Mouse (Mus musculus): ENCODE measurements at regions not wholly inside any gene's neighbourhood (a gene's known extent, or its start where the extent isn't known, plus 50 kb on each side); places are given as distances from the start of the nearest gene placed in this dataset.

DNA sequence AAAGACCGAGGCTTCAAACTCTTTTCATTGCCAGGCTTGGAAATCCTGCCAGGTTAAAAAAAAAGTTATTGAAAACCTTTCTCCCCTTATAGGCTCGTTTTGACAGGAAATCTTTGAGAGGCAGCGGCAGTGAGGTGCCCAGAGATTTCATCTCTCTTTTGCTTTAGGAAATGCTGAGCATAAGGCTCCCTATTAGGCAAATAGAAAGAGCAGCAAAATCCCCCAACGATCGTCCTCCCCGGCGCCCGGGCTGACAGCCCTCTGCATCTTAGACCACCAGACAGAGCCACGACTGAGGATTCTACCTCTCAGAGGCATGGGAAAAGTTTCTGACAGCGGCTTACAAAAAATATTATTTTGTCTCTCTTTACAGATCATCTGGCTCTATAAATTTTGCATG, 999.5 kb downstream of the Adgrl2 start:
- in situ Hi-C loops (cut with MboI, MseI), result no loop called here

DNA sequence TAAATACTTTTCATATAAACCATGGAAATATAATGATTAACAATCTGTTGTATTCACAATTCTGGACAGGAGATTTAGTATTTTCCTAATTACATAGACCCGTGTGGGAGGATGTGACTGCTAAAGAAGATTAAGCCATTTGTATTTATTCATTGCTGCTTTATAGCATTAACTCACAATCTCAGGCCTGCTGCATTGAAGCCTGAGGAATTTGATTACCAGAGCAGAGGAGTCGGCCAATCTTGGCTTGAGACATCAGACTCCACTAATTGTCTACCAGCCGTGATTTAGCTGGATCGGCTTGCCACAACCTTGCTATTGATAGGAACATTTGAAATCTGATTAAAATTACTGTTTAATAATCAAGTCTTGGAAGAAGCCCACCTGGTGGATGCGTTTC, 1007.5 kb downstream of the Adgrl2 start:
- in situ Hi-C loops (cut with MboI, MseI), result no loop called here

DNA sequence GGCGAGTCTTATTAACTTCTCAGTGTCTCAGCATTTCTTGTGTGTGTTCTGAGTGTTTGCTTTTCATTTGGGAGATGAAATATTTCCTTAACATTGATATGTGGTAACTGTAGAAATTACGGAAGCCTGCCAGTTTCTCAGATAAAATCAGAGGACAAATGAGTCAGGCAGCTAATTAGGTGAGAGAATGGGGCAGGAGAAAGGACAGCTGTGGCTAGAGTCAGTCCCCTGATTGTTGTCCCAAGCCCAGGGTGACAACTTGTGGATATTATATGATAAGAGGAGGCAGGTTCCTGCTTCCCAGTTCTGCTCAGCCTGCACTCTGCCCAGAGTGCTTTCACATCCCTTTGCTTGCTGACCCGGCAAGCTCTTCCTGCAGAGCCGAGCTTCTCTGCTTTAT, 1008.7 kb downstream of the Adgrl2 start:
- in situ Hi-C loops (cut with MboI, MseI), result no loop called here

DNA sequence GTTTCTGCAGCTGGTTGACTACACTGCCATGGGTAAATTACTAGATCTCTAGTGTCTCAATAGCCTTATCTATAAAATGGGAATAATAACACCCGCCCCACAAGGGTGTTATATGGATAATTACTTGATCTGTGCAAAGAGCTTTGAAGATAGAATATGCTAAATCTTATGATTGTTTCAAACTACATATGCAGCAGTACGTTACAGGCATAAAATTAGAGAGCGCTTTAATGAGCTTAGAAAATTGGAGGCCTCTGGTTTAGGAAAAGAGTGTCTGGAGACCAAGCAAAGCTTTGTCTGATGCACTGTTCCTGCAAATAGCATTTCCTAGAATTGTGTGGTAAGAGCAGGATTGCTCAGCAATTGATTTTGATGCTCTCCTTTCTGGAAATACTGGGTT, 1013.8 kb downstream of the Adgrl2 start:
- in situ Hi-C loops (cut with MboI, MseI), result no loop called here

DNA sequence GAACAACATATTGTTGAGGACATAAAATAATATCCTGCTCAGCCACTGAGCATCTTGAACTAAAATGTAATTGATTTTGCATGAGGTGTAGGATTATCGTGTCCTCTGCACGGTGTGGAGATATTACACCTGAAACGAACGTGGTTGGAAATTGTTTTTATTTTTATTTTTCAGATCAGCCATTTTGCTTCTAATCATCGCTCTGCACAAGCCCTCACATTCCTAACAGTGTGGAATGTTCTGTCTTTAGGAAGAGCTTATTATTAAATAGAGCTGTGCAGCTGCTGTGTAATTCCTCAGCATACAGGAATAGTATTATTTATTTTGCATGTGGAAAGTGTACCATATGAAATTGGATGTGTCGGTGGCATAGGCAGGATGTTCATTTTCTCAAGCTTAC, 1014.3 kb downstream of the Adgrl2 start:
- in situ Hi-C loops (cut with MboI, MseI), result no loop called here

DNA sequence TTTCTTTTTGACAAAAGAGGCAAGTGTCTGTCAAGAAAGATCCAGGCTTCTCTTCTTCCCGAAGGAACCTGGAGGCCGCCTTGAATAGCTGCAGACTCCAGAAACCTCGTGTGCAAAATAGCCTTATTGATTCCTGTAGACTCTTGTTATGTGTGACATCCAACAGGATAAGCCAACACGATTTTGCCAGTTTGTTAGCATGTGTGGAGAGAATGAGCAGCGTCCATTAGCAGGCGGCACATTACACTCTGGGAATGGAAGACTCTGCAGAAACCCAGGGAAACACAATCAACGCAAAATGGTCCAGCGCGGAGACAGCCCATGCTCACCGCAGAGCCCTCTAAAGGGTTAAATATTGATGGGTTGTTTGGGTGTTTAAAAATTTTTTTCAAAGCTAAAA, 1014.9 kb downstream of the Adgrl2 start:
- in situ Hi-C loops (cut with MboI, MseI), result no loop called here

DNA sequence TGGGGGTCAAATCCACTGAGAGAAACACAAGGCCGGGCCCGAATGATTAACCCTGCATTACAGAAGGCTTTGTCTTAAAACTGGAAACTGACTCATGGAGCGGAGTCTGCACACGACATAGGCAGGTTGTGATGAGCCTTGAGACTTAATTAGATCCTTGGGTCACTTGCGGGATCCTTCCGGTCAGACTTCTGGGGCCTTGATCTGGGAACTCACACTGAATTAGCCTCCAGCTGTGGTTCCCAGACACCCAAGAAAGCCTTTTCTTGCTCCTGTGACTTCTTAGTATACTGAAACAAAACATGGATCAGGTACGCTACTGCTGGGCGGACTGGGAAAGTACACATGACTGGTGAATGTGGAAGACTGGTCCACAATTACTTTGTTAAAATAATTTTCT, 1015.8 kb downstream of the Adgrl2 start:
- in situ Hi-C loops (cut with MboI, MseI), result no loop called here

DNA sequence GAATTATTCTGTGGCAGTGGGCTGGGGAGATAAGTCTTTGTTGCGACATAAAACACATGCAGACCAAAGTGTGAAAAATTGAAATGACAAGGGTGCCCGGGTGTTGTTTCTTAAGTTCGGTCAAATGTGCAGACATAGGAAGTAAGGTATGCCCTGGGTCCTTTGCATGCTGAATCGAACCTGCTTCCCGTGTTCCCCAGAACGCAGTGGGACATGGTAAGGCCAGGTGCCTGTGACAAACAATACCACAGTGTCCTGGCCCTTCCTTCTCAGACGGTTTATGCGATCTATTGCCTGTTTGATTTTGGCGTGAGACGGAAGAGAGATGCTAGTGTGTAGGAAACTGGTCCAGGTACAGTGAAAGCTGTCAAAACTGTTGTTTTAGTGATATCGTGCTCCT, 1022.1 kb downstream of the Adgrl2 start:
- in situ Hi-C loops (cut with MboI, MseI), result no loop called here

DNA sequence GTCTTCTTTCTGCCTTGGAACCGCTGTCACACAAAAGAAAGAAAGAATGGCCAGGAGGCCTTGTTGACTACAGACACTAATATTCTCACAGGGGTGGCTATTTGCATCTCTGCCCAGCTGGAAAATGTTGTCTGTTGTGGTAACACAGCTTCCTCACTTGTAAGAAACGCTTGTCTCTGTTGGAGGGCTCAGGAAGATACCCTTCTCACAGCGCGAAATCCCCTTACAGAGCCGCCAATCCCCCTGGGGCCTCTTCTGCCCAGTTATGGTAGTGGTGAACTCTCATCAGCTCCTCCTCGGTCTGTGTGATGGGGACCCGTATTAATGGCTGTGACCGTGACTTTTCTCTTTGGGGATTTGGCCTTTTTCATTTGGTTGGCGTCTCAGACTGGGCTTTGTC, 1022.5 kb downstream of the Adgrl2 start:
- in situ Hi-C loops (cut with MboI, MseI), result no loop called here

DNA sequence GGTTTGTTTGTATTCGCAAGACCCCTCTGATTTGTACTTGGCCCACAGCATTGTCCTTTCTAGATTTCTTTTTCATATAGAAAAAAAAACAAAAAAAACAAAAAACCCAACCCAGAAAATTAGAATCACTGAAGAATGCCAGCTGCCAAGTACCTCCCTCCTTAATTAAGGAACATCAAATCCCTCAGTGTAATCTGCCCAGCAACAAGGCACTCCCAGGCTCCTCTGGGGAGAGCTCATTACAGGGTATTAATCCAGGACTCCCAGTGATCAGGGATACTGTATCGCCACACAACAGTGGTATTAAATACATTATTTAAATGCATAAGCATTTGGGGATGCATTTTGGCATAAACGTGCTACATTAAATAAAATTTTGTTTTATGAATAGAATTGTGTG, 1023.1 kb downstream of the Adgrl2 start:
- in situ Hi-C loops (cut with MboI, MseI), result no loop called here

DNA sequence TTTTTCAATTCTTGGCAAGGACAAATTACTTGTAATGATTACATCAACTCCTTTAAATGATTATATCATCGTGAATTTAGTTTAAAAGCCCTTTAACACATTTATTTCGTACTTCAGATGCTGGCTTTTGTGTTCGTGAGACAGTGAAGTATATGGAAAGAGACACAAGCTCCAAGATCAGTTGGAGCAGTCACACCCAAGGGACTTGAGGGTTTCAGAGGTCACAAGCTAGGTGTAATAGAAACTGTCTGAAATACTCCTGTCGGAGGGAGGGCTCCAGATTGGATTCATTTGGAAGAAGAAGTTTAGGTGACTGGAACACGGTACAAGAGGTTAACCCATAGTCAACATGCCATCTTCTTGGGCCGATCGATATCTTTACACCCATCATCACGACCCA, 1023.5 kb downstream of the Adgrl2 start:
- in situ Hi-C loops (cut with MboI, MseI), result no loop called here

DNA sequence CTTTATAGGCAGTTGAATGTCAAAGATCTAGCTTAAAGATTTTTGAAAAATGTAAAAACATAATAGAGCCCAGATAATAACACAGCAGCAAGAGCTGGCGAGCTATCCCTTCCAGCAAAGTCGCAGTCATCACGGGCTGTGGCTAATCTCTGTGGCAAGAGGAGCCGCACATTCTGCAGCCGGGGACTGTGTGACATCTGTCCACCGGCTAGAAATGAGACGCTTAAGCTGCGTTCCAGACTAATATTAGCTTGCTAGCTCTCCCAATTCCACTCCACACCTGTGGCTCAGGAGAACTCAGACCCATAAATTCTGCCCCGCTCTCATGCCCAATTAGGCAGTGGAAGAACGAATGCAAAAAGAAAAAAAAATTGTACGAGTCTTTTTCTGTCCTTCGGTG, 1024.0 kb downstream of the Adgrl2 start:
- in situ Hi-C loops (cut with MboI, MseI), result no loop called here

DNA sequence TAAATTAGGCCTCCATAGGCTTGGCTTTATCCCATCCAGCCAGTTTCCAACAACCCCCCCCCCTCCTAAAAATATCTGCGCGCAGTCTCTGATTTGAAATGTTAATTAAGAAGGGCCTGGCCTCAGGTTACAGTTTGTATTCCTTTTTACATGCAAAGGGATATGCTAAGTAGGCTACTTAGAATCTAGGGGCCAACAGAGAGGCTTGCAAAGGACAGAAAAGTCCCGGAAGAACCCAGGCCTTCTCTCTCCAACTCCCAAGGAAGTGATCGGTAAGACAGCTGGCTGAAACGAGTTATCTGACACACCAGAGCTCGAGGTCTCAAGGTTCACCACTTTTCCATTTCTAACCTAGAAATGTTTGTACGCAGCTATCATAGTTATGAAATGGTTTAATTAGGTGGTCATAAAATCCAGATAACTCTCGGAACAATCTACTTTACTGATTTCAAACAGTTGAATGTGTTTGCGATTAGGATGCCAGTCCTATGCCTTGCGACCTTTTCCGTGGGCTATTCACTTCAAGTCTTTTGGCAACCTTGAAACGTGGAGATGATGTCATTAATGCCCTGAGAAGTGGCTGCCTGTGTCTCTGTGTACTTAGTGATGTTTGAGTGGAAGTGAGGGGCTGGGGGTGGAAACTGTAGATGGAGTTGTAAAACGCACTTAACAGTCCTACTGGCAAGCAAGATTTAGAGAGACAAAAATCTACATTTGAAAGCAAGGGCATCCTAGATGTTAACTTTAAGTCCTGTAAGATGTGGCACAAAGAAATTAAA, 1026.5 kb downstream of the Adgrl2 start:
- in situ Hi-C loops (cut with MboI, MseI), result no loop called here

DNA sequence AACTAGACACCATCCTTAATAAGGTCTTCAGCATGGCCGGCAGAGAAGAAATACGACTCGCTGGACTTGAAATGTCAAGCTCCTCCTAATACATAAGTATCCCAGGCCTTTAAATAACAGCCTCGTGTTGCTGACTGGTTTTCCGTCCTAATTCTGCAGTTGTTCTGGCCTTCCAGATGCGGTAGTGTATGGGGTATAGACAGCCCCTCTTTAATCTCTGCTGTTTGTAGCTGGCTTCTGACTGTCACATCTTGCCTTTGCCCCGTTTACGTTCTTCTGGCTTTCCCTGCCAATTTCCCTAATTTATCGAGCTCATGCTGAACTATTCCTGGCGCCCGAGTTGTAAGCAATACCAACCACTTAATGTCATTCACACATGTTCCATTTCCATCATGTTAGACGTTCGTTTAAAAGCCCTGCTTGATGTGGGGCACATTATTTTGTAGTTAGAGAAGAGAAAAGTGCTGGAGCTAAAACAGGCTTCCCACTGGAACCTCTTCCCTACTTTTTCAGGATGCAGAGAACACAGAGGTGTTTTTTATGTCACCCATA, 1042.2 kb downstream of the Adgrl2 start:
- in situ Hi-C loops (cut with MboI, MseI), result no loop called here

DNA sequence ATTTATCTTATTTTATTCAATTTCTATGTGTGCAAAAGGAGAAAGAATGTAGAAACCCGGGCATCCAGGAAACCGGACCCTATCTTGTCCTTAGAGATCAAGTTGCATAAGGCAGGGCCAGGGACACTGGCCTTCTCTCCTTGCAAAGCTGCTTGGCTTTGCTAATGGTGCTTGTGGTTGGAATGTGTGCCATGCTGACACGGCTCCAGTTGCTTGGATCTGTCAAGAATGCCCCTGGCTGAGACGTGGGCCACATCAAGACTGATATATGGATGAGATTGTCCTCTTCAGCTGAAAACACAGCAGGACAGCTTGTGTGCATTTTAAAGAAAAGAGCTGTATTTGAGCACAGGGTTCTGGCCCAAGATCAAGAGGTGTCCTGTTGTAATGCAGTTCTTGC, 1047.0 kb downstream of the Adgrl2 start:
- in situ Hi-C loops (cut with MboI, MseI), result no loop called here

DNA sequence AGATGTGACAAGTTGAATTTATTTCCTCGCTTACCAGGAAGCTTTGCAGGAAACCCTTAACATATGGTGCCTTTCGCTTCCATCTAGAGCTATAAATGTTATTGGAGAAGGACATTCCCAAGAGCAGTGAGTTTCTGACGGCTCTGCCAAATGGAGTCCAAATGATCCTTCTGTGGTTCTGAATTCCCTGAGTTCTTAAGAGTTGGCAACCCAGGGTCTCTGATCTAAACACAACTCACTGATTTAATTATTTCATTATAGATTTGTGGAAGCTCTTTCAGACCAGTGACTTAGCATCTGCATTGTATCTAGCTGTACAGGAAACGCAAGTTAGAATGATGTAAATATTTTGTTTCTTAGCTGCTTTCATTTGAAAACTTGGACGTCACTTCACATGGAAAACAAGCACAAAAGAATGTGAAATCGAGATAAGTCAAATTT, 1059.5 kb downstream of the Adgrl2 start:
- in situ Hi-C loops (cut with MboI, MseI), result no loop called here

DNA sequence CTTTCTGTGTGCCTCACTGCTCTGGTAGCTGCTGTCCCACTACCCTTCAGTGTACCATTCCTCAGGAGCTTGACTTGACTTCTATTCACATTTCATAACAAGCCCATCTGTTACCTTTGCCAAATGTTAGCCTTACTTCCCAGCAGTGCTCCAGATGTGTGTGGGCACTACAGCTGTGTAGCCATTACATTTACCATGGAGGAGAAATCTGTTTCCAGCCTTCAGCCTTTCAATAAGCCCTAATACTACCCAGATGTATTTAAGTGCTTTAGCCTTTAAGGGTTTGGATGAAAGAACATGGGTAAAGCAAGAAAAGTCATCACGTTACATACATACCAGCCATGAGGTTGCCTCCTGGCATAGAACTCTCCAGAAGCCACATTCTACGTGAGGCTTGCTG, 1068.0 kb downstream of the Ttll7 start:
- in situ Hi-C loops (cut with MboI, MseI), result no loop called here

DNA sequence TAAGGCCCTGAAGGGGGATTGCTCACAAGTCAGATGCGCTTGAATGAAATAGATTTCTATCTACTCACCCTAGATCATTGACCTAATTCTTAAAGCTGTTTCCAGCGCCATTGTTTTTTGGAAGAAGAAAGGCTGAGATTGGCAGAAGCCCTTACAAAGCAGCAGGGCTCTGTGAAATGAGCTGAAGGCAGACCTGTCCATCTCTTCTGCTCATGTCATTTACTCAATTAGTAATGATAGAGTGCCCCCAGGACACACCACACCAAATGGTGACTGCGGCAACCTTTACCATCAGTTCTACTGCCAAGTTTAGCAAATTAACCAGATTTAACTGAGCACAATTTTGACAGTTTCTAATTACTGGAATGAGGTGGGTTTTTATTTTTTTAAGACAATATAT, 1067.5 kb downstream of the Ttll7 start:
- in situ Hi-C loops (cut with MboI, MseI), result no loop called here

DNA sequence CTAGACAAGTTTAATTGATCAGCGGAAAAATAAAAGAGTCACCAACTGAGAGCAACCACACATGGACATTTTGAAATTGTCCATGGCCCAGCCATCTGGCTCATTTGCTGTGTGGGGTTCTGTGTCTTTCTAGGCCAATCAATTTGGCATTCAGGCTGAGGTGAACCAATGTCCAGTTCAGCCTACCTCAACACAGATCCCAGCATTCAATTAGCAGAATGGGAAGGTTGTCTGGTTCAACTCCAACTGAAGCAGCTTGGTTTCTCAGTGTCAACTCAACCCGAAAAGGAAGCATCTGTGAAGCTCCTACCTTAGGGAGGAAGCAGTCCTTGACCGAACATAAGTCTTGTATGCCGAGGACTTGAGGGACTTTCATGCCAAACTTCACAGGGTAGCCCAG, 1067.0 kb downstream of the Ttll7 start:
- in situ Hi-C loops (cut with MboI, MseI), result no loop called here

DNA sequence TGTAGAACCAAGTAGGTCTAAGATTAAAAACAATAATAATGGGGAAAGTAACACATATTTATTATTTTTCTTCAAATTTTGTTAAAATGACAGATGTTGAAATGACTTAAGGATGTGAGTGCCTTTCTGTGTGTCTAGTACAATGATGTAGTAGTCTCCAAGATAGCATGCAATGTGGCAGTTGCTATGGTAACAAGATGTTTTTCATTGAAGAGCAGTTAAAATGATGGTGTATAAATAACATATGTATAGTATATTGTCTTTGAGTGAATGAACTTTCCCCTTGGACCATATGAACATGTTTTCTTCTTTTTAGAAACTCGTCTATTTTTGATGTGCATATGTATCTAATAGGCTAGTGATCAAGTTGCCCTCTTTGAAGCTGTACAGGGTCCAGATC, 1044.6 kb downstream of the Ttll7 start:
- in situ Hi-C loops (cut with MboI, MseI), result no loop called here

DNA sequence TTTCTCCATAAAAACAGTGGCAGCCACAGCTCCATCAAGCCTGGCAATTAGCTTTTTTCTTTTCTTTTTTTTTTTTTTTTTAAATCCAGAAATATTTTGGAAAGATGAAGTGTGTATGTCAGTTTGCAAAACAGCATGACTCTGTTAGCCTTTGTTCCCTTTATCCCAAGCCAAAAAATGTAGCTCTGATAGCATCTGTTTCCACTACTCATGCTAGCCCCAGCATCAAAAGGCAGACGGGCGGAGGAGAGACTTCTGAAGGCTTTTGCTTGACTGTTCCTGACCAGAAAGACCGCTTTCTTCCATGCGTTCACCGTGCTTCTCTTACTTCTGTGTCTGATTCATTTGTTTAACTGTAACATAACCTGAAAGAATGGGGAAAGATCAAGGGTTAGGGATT, 1039.5 kb downstream of the Ttll7 start:
- in situ Hi-C loops (cut with MboI, MseI), result no loop called here

DNA sequence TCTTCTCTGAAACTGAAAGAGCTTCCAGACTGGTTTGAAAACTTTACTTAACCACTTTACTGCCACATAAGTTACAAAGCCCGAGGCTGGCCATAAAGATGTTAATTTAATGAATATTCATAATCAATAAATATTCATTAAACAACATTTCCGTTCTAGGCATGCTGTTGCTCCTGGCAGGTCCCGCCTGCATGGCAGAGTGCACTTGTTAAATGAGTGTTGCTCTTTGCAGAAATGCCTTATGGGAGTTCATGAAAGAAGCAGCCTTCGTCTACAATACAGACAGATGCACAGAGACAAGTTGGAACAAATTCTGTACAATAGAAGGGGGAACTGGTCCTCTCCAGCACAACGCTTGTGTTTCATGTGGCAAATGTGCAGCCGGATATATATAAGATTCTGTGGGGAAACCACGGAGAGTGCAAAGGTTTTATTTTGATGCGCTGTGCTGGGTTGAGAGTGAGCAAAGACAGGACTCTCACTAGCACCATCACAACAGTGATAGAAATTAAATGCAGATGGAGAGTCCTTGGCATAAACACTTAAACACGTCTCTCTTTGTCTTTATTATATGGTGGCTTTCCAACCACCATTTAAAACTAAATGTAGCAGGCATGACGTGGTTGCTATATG, 1034.2 kb downstream of the Ttll7 start:
- in situ Hi-C loops (cut with MboI, MseI), result no loop called here

DNA sequence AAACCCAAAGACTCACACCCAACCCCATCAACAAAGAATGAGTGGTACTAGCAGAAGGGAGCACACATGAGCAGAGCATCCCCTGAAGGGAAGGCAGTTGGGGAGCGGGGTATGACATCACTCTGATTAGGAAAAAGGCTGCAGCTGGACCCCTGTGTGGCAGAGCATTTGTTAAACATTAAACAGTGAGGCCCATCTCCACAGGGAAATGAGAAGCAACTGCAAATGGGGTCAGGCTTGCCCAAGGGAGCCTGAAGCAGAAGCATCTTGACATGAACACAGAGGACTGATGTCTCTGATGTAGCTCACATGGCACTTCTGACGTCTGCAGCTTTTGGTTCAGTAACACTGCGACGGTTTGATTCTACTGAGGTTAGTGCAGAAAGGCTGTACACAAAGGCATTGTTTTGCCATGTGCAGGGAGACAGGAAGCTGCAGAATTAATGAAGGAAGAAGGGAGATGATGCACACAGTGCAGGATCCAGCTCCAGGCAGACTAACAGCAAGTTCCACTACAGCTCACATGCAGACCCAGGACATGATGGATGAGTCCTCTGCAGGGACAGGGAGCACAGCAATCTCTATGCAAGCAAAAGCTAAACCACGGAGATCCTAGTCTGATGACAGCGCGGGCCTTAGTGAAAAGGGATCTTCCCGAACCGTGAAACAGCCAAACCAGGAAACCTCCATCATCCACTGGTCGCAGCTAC, 1030.9 kb downstream of the Ttll7 start:
- in situ Hi-C loops (cut with MboI, MseI), result no loop called here
